Mouse (Mus musculus) MEL (cell line): ENCODE measurements at regions not wholly inside any gene's neighbourhood (a gene's known extent, or its start where the extent isn't known, plus 50 kb on each side); places are given as distances from the start of the nearest gene placed in this dataset.

Source experiments
- CHD1 ChIP-seq: IDR thresholded peaks from 2 replicates; pipeline ENCODE4 v1.6.1; 2012; ENCODE audit warnings: low read depth, mild to moderate bottlenecking, inconsistent platforms, low read length, improper control_type of control experiment
- CTCF ChIP-seq, 3 experiments: IDR thresholded peaks in 2 of 3; conservative IDR thresholded peaks in 1 of 3; 2 replicates each; pipeline ENCODE4 v1.5.1; 2011 to 2012; ENCODE audit warnings: low read length in 3 of 3, low read depth in 2 of 3, mild to moderate bottlenecking in 2 of 3, improper control_type of control experiment in 1 of 3, inconsistent platforms in 1 of 3, mixed read lengths in 1 of 3, moderate library complexity in 1 of 3; ENCODE audit not compliant: control insufficient read depth in 1 of 3, insufficient read depth in 1 of 3, poor library complexity in 1 of 3, severe bottlenecking in 1 of 3
- EP300 ChIP-seq, 2 experiments: IDR thresholded peaks; 2 replicates each; pipeline ENCODE4 v1.6.1; 2011; ENCODE audit warnings: improper control_type of control experiment in 2 of 2, low read length in 2 of 2, low read depth in 1 of 2, mild to moderate bottlenecking in 1 of 2
- GATA1 ChIP-seq: IDR thresholded peaks from 2 replicates; pipeline ENCODE4 v1.6.1; 2011; ENCODE audit warnings: low read depth, low read length, improper control_type of control experiment
- HCFC1 ChIP-seq: IDR thresholded peaks from 2 replicates; pipeline ENCODE4 v1.6.1; 2012; ENCODE audit warnings: low read depth, mild to moderate bottlenecking, inconsistent platforms, low read length, improper control_type of control experiment, moderate library complexity
- MAFK ChIP-seq: IDR thresholded peaks from 2 replicates; pipeline ENCODE4 v1.6.1; 2011; ENCODE audit warnings: low read depth, mild to moderate bottlenecking, low read length, improper control_type of control experiment, borderline replicate concordance
- RCOR1 ChIP-seq: IDR thresholded peaks from 2 replicates; pipeline ENCODE4 v1.6.1; 2012; ENCODE audit warnings: low read depth, mild to moderate bottlenecking, inconsistent platforms, low read length, improper control_type of control experiment
- TAL1 ChIP-seq: IDR thresholded peaks from 2 replicates; pipeline ENCODE4 v1.6.1; 2012; ENCODE audit warnings: mild to moderate bottlenecking, inconsistent platforms, low read length, moderate library complexity, mixed read lengths
- USF1 ChIP-seq: IDR thresholded peaks from 2 replicates; pipeline ENCODE4 v1.6.1; 2014; ENCODE audit warnings: low read depth, mild to moderate bottlenecking, inconsistent platforms, low read length, improper control_type of control experiment, moderate library complexity
- ZMIZ1 ChIP-seq: IDR thresholded peaks from 2 replicates; pipeline ENCODE4 v1.6.1; 2012; ENCODE audit warnings: low read depth, mild to moderate bottlenecking, inconsistent platforms, low read length, improper control_type of control experiment, moderate library complexity
- ZNF384 ChIP-seq: IDR thresholded peaks from 2 replicates; pipeline ENCODE4 v1.6.1; 2012; ENCODE audit warnings: low read depth, mild to moderate bottlenecking, inconsistent platforms, low read length, improper control_type of control experiment

GRCm38 (mm10) chr4:142381168-142381567 is 142.0 kb upstream of the Kazn start:
- TF ChIP-seq ZMIZ1 (no peak), CHD1 (no peak), USF1 (no peak), ZNF384 (no peak), EP300 (IDR thresholded peaks at IDR 0.05; ENCODE audit: low read depth in 1 of 2, low read length in 2 of 2) (no peak), RCOR1 (no peak), GATA1 (no peak), HCFC1 (no peak), TAL1 (no peak), MAFK (no peak), CTCF (IDR thresholded peaks at IDR 0.05 in 2 of 3, conservative IDR thresholded peaks at IDR 0.05 in 1 of 3; ENCODE audit: control insufficient read depth in 1 of 3, insufficient read depth in 1 of 3, low read depth in 2 of 3, low read length in 3 of 3, poor library complexity in 1 of 3, severe bottlenecking in 1 of 3) (no peak)
